Mouse (Mus musculus): ENCODE data around the gene Pde6b.

Gene Pde6b

GRCm38 (mm10) chr5:108462446-108462845, 74.3 kb downstream of the Pde6b start:
- DNase-seq (ENCODE audit: low read depth) = no peak

GRCm38 (mm10) chr5:108465131-108465891, 77.1 kb downstream of the Pde6b start:
- no peak for DNase-seq (ENCODE audit: low read depth)

- no peak for DNase-seq (ENCODE audit: low read depth)
Measured at GRCm38 (mm10) chr5:108466647-108467046, 78.5 kb downstream of the Pde6b start.

DNA sequence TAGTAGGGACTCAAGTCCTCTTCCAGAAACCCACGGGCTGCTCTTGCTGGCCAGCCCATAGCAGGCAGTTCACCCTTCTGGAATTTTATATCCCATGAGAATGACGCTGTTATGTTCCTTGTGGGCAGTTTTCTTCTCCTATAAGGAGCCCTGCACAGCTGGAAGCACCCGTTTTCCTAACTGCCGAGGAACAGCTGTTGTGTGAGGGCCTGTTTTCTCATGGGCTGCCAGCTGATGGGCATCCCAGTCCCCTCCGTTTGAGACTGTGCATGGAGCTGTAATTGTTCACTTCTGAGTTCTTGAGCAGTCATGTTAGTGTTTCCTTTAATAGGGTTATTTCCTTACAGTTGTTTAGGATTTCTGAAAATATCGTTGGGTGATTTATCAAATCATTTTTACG, 81.4 kb downstream of the Pde6b start:
- DNase-seq (ENCODE audit: low read depth) = no peak

- no peak for DNase-seq (ENCODE audit: low read depth)
Measured at GRCm38 (mm10) chr5:108473737-108474136, 85.5 kb downstream of the Pde6b start.

- no peak for DNase-seq (ENCODE audit: low read depth)
Measured at GRCm38 (mm10) chr5:108475977-108476376, 87.8 kb downstream of the Pde6b start.

All from NIH3T3 (cell line).